In the genomic region with DNA sequence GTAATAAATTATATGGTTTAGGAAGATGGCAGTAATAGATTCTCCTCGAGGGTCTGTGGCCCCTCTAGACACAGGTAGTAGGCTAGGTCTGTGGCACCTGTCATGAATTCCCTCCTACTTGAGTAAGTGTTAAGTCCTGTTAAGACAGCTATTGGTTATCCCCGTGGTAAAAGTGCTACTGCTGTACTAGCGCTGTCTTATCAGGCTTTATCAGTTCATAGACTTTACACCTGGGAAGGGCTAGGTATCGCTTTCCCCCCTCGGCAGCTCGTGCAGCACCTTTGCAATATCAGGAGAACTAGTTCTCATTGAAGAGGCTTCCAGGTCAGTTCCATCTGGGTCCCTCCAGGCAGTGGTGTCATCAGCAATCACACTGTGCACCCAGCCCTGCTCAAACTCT, we compare ENCODE assay signal across 18 mouse cellular contexts. TPM values are rescaled to one million over a fixed set of nuclear protein-coding genes. Genes with fewer than 3 reads are reported as not detected.
DNase-seq lines count a peak whose midpoint lies in the region; ATAC-seq and TF ChIP-seq lines count a peak whose summit lies in the region.
"Had no signal": no experiment of that assay in that cellular context is flagged by ENCODE, and none has a peak within 500 bp of the region (broad histone marks: within the 10 kb centered on the region; RNA-seq: fewer than 3 reads in every experiment).

No protein-coding gene starts in this region.

- no peak overlapping the region for H3K27ac ChIP-seq in intestine, embryonic 15.5 days
- H3K27ac ChIP-seq in intestine, postnatal 0 days (ENCODE audit: low read depth, low read length), result no peak overlapping the region
- H3K27ac ChIP-seq in forebrain, embryonic 15.5 days (replicated peaks), result no peak overlapping the region
- H3K27ac ChIP-seq: embryonic facial prominence, embryonic 12.5 days; forebrain, embryonic 13.5 days had no signal

- no peaks in the 10 kb centered on the region for H3K4me1 ChIP-seq in intestine, embryonic 15.5 days (replicated peaks)
- no peaks in the 10 kb centered on the region for H3K4me1 ChIP-seq in intestine, postnatal 0 days (replicated peaks; ENCODE audit: control insufficient read depth, insufficient read depth, low read length)
- H3K4me1 ChIP-seq in forebrain, embryonic 15.5 days, result no peaks in the 10 kb centered on the region
- H3K4me1 ChIP-seq: embryonic facial prominence, embryonic 12.5 days had no signal

- 64% methylated on average over 6 of the region's 6 CpGs for WGBS in intestine, embryonic 15.5 days
- 43% methylated on average over 6 of the region's 6 CpGs for WGBS in intestine, postnatal 0 days
- WGBS in forebrain, embryonic 15.5 days, result 93% methylated on average over 6 of the region's 6 CpGs

- no peak overlapping the region for H3K4me2 ChIP-seq in intestine, embryonic 15.5 days (replicated peaks)
- H3K4me2 ChIP-seq in intestine, postnatal 0 days (replicated peaks; ENCODE audit: low read depth), result no peak overlapping the region
- no peak overlapping the region for H3K4me2 ChIP-seq in forebrain, embryonic 15.5 days (replicated peaks)
- H3K4me2 ChIP-seq: embryonic facial prominence, embryonic 12.5 days; forebrain, embryonic 13.5 days had no signal

- no peaks in the 10 kb centered on the region for H3K27me3 ChIP-seq in intestine, embryonic 15.5 days (replicated peaks)
- no peaks in the 10 kb centered on the region for H3K27me3 ChIP-seq in intestine, postnatal 0 days (replicated peaks; ENCODE audit: control insufficient read depth, insufficient read depth, low read length)
- H3K27me3 ChIP-seq in forebrain, embryonic 15.5 days, result no peaks in the 10 kb centered on the region
- H3K27me3 ChIP-seq: embryonic facial prominence, embryonic 12.5 days; forebrain, embryonic 13.5 days had no signal

- 0 out of 2 replicates have a peak, but pooled peaks cover 4% of the 10 kb centered on the region for H3K36me3 ChIP-seq in intestine, embryonic 15.5 days
- H3K36me3 ChIP-seq in intestine, postnatal 0 days (ENCODE audit: control insufficient read depth, insufficient read depth), result peaks cover 20% of the 10 kb centered on the region; the same call in 1 of the 2 replicates
- H3K36me3 ChIP-seq in forebrain, embryonic 15.5 days, result 0 out of 2 replicates have a peak, but pooled peaks cover 3% of the 10 kb centered on the region
- H3K36me3 ChIP-seq: embryonic facial prominence, embryonic 12.5 days had no signal

- DNase-seq in urinary bladder, adult 18-20 months (ENCODE audit: low spot score in 2 of 2), result no peak
- DNase-seq in kidney, adult 18-20 months, result no peak
- DNase-seq: adrenal gland, adult 2 months; adrenal gland, postnatal 10 days; adrenal gland, postnatal 25 days; cerebellum, adult 11 months; cerebellum, adult 18-20 months; cerebellum, adult 8-10 months; cerebellum, adult 9-11 months; cerebellum, postnatal 14 days; cerebellum, postnatal 36 days; embryo, embryonic 11 days had no signal

- TF ChIP-seq CTCF in intestine, postnatal 0 days (IDR thresholded peaks at IDR 0.05; ENCODE audit: low read depth), result no peak

- ATAC-seq in intestine, embryonic 15.5 days, result peak; percentile 81
- peak; percentile 65; the same call in 1 of the 2 replicates for ATAC-seq in intestine, postnatal 0 days
- no peak for ATAC-seq in forebrain, embryonic 15.5 days (replicated peaks)
- ATAC-seq: forebrain, embryonic 13.5 days; forebrain, embryonic 16.5 days had no signal

- no peak overlapping the region for H3K9ac ChIP-seq in intestine, embryonic 15.5 days
- no peak overlapping the region for H3K9ac ChIP-seq in intestine, postnatal 0 days (ENCODE audit: low read depth, low read length)
- no peak overlapping the region for H3K9ac ChIP-seq in forebrain, embryonic 15.5 days (replicated peaks)
- H3K9ac ChIP-seq: embryonic facial prominence, embryonic 12.5 days; forebrain, embryonic 13.5 days had no signal

- H3K9me3 ChIP-seq in intestine, embryonic 15.5 days, result no peaks in the 10 kb centered on the region
- no peaks in the 10 kb centered on the region for H3K9me3 ChIP-seq in intestine, postnatal 0 days (ENCODE audit: control insufficient read depth)
- no peaks in the 10 kb centered on the region for H3K9me3 ChIP-seq in forebrain, embryonic 15.5 days
- H3K9me3 ChIP-seq: embryonic facial prominence, embryonic 12.5 days; forebrain, embryonic 13.5 days had no signal

- no peak overlapping the region for H3K4me3 ChIP-seq in intestine, embryonic 15.5 days (replicated peaks)
- H3K4me3 ChIP-seq in intestine, postnatal 0 days (ENCODE audit: low read depth, low read length), result no peak overlapping the region
- no peak overlapping the region for H3K4me3 ChIP-seq in forebrain, embryonic 15.5 days
- H3K4me3 ChIP-seq: embryonic facial prominence, embryonic 12.5 days; forebrain, embryonic 13.5 days had no signal

RNA-seq across cellular contexts. Expression of a gene that starts 24.7 kb away (rescaled TPM):
- 192 and 193 TPM in 2 replicates for polyA plus RNA-seq in intestine, embryonic 15.5 days (2015; fragmentation: Nextera tagmentation; extraction: Ambion mirVana)
- polyA plus RNA-seq in intestine, postnatal 0 days (2015; fragmentation: Nextera tagmentation; extraction: Ambion mirVana), result 84.4 and 85.6 TPM in 2 replicates
- 205 and 208 TPM in 2 replicates for polyA plus RNA-seq in forebrain, embryonic 15.5 days (2015; fragmentation: Nextera tagmentation; extraction: Ambion mirVana)

RNA-seq across cellular contexts. Expression of a gene that starts 25.1 kb away (rescaled TPM):
- 32.7 and 34.4 TPM in 2 replicates for polyA plus RNA-seq in intestine, embryonic 15.5 days (2015; fragmentation: Nextera tagmentation; extraction: Ambion mirVana)
- 19.8 and 21.0 TPM in 2 replicates for polyA plus RNA-seq in intestine, postnatal 0 days (2015; fragmentation: Nextera tagmentation; extraction: Ambion mirVana)
- polyA plus RNA-seq in forebrain, embryonic 15.5 days (2015; fragmentation: Nextera tagmentation; extraction: Ambion mirVana), result 54.0 and 58.4 TPM in 2 replicates

RNA-seq across cellular contexts. Expression of a gene that starts 54.5 kb away (rescaled TPM):
- polyA plus RNA-seq in intestine, embryonic 15.5 days (2015; fragmentation: Nextera tagmentation; extraction: Ambion mirVana), result 35.9 and 39.2 TPM in 2 replicates
- polyA plus RNA-seq in intestine, postnatal 0 days (2015; fragmentation: Nextera tagmentation; extraction: Ambion mirVana), result 36.8 and 38.1 TPM in 2 replicates
- polyA plus RNA-seq in forebrain, embryonic 15.5 days (2015; fragmentation: Nextera tagmentation; extraction: Ambion mirVana), result 44.6 and 45.9 TPM in 2 replicates
